In the genomic region with DNA sequence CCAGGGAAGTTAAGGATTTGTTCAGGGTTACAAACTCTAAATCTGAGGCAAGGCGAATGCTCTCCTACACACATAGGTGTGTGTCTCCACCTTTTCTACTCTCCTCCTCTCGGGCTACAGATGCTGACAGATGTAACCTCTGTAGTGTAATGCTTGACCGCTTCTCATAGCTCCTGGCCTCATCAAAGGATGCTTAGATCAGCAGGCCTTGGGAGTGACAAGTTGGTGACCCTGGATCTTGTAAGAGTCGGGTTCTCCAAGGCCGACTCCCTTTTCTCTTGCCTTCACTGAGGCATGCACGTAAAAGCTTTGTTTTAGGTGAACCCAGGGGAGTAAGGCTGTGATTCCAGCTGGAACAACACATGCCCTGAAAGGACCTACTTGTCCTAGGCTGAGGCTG, we compare ENCODE assay signal across 16 mouse cellular contexts. TPM values are rescaled to one million over a fixed set of nuclear protein-coding genes. Genes with fewer than 3 reads are reported as not detected.
"Had no signal": no experiment of that assay in that cellular context is flagged by ENCODE, and none has a peak within 500 bp of the region (broad histone marks: within the 10 kb centered on the region; RNA-seq: fewer than 3 reads in every experiment).

No protein-coding gene starts in this region.

- H3K27me3 ChIP-seq: lung, embryonic 15.5 days; megakaryocyte, embryonic 14.5 days; midbrain, embryonic 15.5 days; neural tube, embryonic 12.5 days; stomach, embryonic 15.5 days had no signal

- H3K36me3 ChIP-seq: lung, embryonic 15.5 days; midbrain, embryonic 13.5 days; midbrain, embryonic 15.5 days; neural tube, embryonic 12.5 days; stomach, embryonic 15.5 days had no signal

- DNase-seq: lung, postnatal 14 days; lung, postnatal 36 days; right cerebral cortex, postnatal 14 days; thymus, adult 2 months; thymus, postnatal 25 days; thymus, postnatal 4 days had no signal

- H3K9ac ChIP-seq: lung, embryonic 15.5 days; midbrain, embryonic 13.5 days; midbrain, embryonic 15.5 days; neural tube, embryonic 12.5 days; stomach, embryonic 15.5 days had no signal

- H3K27ac ChIP-seq: lung, embryonic 15.5 days; macrophage; midbrain, embryonic 13.5 days; midbrain, embryonic 15.5 days; neural tube, embryonic 12.5 days; stomach, embryonic 15.5 days; stomach, postnatal 0 days had no signal

- H3K4me2 ChIP-seq: lung, embryonic 15.5 days; midbrain, embryonic 11.5 days; midbrain, embryonic 13.5 days; midbrain, embryonic 15.5 days; neural tube, embryonic 12.5 days; stomach, embryonic 15.5 days had no signal

- H3K4me3 ChIP-seq: lung, embryonic 15.5 days; megakaryocyte, embryonic 14.5 days; midbrain, embryonic 13.5 days; midbrain, embryonic 15.5 days; neural tube, embryonic 12.5 days; stomach, embryonic 15.5 days had no signal

- H3K9me3 ChIP-seq: lung, embryonic 15.5 days; midbrain, embryonic 13.5 days; midbrain, embryonic 15.5 days; neural tube, embryonic 12.5 days; stomach, embryonic 15.5 days had no signal

- ATAC-seq: lung, postnatal 0 days; midbrain, embryonic 13.5 days; midbrain, embryonic 15.5 days had no signal

- H3K4me1 ChIP-seq: lung, embryonic 15.5 days; megakaryocyte, embryonic 14.5 days; stomach, embryonic 15.5 days had no signal

RNA-seq across cellular contexts. Expression of gene Bfsp2, which starts 32.0 kb away (rescaled TPM):
- polyA plus RNA-seq: macrophage had no signal
